7 mouse cellular contexts compared by ENCODE assay signal in genomic region chr1:183220796-183221718, GRCm38 (mm10). TPM values are rescaled to one million over a fixed set of nuclear protein-coding genes. Genes with fewer than 3 reads are reported as not detected.
DNase-seq lines count a peak whose midpoint lies in the region; ATAC-seq lines count a peak whose summit lies in the region.

Disp1 (minus strand) TSS chr1:183221522.

- H3K9me3 ChIP-seq in intestine, embryonic 14.5 days (ENCODE audit: control insufficient read depth, low read length): no peaks in the 10 kb centered on the region
- no peaks in the 10 kb centered on the region for H3K9me3 ChIP-seq in midbrain, embryonic 11.5 days (ENCODE audit: control insufficient read depth, low read length)

- intact Hi-C loops in gastrocnemius, postnatal 36 days (cut with DNase I): no loop called here
- intact Hi-C loops in left cerebral cortex, postnatal 4 days (cut with DNase I): no loop called here

- DNase-seq in adrenal gland, adult 18-20 months (ENCODE audit: low spot score in 2 of 2): peak; percentile 74 to 79
- DNase-seq in embryo, embryonic 11 days: peak; percentile 94
- DNase-seq in gastrocnemius, postnatal 36 days: peak; percentile 60 to 64
- peak; percentile 86 for DNase-seq in intestine, embryonic 14.5 days (ENCODE audit: low spot score)
- DNase-seq in left cerebral cortex, postnatal 4 days: peak; percentile 66
- DNase-seq in midbrain, embryonic 11.5 days (ENCODE audit: low spot score, missing footprints): peak; percentile 98
- peak; percentile 68 for DNase-seq in right cerebral cortex, postnatal 4 days

- ATAC-seq in intestine, embryonic 14.5 days (replicated peaks; ENCODE audit: low FRiP score, low TSS enrichment, low read depth): peak; percentile 93
- ATAC-seq in midbrain, embryonic 11.5 days (ENCODE audit: low FRiP score): peak; percentile 96

- peak within 1 kb of the TSS; percentile 82 for H3K4me3 ChIP-seq in intestine, embryonic 14.5 days (ENCODE audit: low read depth, low read length)
- peak within 1 kb of the TSS; percentile 83 for H3K4me3 ChIP-seq in midbrain, embryonic 11.5 days (ENCODE audit: low read depth, low read length)

- peak within 1 kb of the TSS; percentile 90 for H3K9ac ChIP-seq in intestine, embryonic 14.5 days (ENCODE audit: low read length)
- peak within 1 kb of the TSS; percentile 93 for H3K9ac ChIP-seq in midbrain, embryonic 11.5 days (ENCODE audit: low read length)

- WGBS in intestine, embryonic 14.5 days: 2% methylated on average over 56 of the region's 56 CpGs
- WGBS in midbrain, embryonic 11.5 days: 4% methylated on average over 56 of the region's 56 CpGs

- peak within 1 kb of the TSS; percentile 74 for H3K27ac ChIP-seq in intestine, embryonic 14.5 days (ENCODE audit: low read depth)
- H3K27ac ChIP-seq in midbrain, embryonic 11.5 days (ENCODE audit: low read depth, low read length): no peak within 1 kb of the TSS

- H3K27me3 ChIP-seq in intestine, embryonic 14.5 days (replicated peaks; ENCODE audit: control insufficient read depth, insufficient read depth, low read length): no peaks in the 10 kb centered on the region
- H3K27me3 ChIP-seq in midbrain, embryonic 11.5 days (ENCODE audit: control insufficient read depth, insufficient read depth, low read length): no peaks in the 10 kb centered on the region

- H3K4me1 ChIP-seq in intestine, embryonic 14.5 days (replicated peaks; ENCODE audit: control insufficient read depth, insufficient read depth, low read length): peaks cover 11% of the 10 kb centered on the region; the same call in 1 of the 2 replicates
- peaks cover 6% of the 10 kb centered on the region; the same call in 1 of the 2 replicates for H3K4me1 ChIP-seq in midbrain, embryonic 11.5 days (ENCODE audit: control insufficient read depth, insufficient read depth, low read length)

- H3K36me3 ChIP-seq in intestine, embryonic 14.5 days (ENCODE audit: control insufficient read depth, insufficient read depth, low read length): no peaks in the 10 kb centered on the region
- H3K36me3 ChIP-seq in midbrain, embryonic 11.5 days (ENCODE audit: control insufficient read depth, insufficient read depth, low read length): no peaks in the 10 kb centered on the region

- peak within 1 kb of the TSS; percentile 60 for H3K4me2 ChIP-seq in intestine, embryonic 14.5 days (ENCODE audit: low read length)
- H3K4me2 ChIP-seq in midbrain, embryonic 11.5 days: peak within 1 kb of the TSS; percentile 65

RNA-seq across cellular contexts. Expression of gene Disp1, which starts in this region (rescaled TPM):
- 10 to 100 TPM; 11.5 to 12.7 TPM for total RNA-seq in adrenal gland, adult 18-20 months (2021)
- total RNA-seq in gastrocnemius, postnatal 36 days (2021): 1 to 10 TPM; 3.5 to 4.4 TPM
- 12.1 and 15.1 TPM in 2 replicates for polyA plus RNA-seq in intestine, embryonic 14.5 days (2014; fragmentation: Nextera tagmentation; extraction: Ambion mirVana)
- total RNA-seq in left cerebral cortex, postnatal 4 days (2021): 1 to 10 TPM; 7.0 to 9.2 TPM
- 8.8 and 9.3 TPM in 2 replicates for polyA plus RNA-seq in midbrain, embryonic 11.5 days (2014; fragmentation: Nextera tagmentation; extraction: Ambion mirVana)
